Mouse (Mus musculus): ENCODE data around the gene Tmem44. TPM values are rescaled to one million over a fixed set of nuclear protein-coding genes. Genes with fewer than 3 reads are reported as not detected.

Gene Tmem44
- polyA plus RNA-seq, 1 experiment = 57.0 TPM

GRCm38 (mm10) chr16:30587494-30588327 is 37.1 kb upstream of the Tmem44 start, which contains the start of gene Lsg1:
Gene Lsg1 (minus strand): TSS chr16:30587592.
- peak within 1 kb of the TSS; percentile 69 for H3K4me3 ChIP-seq (replicated peaks; ENCODE audit: extremely low read depth, low read depth, low read length)
- DNase-seq = peak; percentile 78
- H3K4me1 ChIP-seq (ENCODE audit: control insufficient read depth, insufficient read depth, low read length) = peaks cover 4% of the 10 kb centered on the region; the same call in 1 of the 2 replicates
- WGBS = 2% methylated on average over 35 of the region's 35 CpGs
- TF ChIP-seq POLR2A (IDR thresholded peaks at IDR 0.05; ENCODE audit: borderline replicate concordance, extremely low read depth, low read depth, low read length) (peak; percentile 86; the same call in 1 of the 2 replicates), CTCF (IDR thresholded peaks at IDR 0.05; ENCODE audit: insufficient read depth, low read length) (peak; percentile 9; the same call in 1 of the 2 replicates)

DNA sequence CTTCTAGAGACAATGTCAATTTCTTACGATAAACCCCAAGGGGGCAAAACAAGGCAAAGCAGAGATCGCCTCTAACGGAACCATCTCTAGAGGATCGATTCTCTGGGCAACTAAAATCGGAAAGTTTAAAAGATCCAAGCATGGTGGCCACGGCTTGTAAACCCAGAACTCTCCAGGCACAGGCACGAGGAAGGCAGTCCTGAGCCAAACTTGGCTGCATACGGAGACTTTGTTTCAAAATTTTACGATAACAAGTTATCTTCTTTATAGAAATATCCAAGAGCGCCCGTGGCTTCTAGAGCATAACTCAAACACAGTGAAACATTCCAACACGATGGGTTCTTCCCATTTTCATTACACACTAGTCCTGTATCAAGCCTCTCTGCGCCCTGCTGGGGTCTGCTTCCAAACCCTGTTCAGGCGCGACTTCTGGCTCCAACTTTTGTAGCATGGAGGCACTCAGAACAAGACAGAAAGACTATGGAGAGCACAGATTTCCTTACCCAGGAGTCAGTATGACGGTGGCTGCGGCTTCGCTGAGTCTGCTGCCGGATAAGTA is 36.4 kb upstream of the Tmem44 start:
- 2% methylated on average over 19 of the region's 19 CpGs for WGBS
- Histone ChIP-seq H3K4me1 (ENCODE audit: control insufficient read depth, insufficient read depth, low read length) (peaks cover 4% of the 10 kb centered on the region; the same call in 1 of the 2 replicates), H3K4me3 (replicated peaks; ENCODE audit: extremely low read depth, low read depth, low read length) (peak overlapping the region; percentile 69)
- DNase-seq = no peak
- TF ChIP-seq CTCF (IDR thresholded peaks at IDR 0.05; ENCODE audit: insufficient read depth, low read length) (no peak), POLR2A (IDR thresholded peaks at IDR 0.05; ENCODE audit: borderline replicate concordance, extremely low read depth, low read depth, low read length) (no peak)

GRCm38 (mm10) chr16:30580765-30581164 is 30.1 kb upstream of the Tmem44 start:
- no peak overlapping the region for H3K4me3 ChIP-seq (replicated peaks; ENCODE audit: extremely low read depth, low read depth, low read length)
- 81% methylated on average over 5 of the region's 5 CpGs for WGBS
- no peak for TF ChIP-seq POLR2A (IDR thresholded peaks at IDR 0.05; ENCODE audit: borderline replicate concordance, extremely low read depth, low read depth, low read length)
- TF ChIP-seq CTCF (IDR thresholded peaks at IDR 0.05; ENCODE audit: insufficient read depth, low read length) = no peak

DNA sequence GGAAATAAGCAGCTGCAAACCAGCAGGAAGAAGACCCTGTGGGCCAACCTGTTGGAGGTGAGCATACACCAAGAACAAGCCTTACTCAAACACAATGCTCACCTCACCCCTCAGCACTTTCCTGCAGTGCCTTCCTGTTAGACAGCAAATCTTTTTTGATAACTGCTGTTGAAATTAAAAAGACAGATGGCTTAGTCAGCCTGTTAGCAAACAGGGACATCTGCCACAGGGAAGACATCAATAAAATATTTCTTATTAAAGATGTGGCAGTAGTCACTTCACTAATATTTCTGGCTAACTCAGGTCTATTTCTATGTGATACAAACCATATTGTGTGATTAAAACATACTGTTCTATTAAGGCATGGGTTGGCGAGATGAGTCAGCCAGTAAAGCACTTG is 25.8 kb upstream of the Tmem44 start:
- Histone ChIP-seq H3K4me1 (ENCODE audit: control insufficient read depth, insufficient read depth, low read length) (no peaks in the 10 kb centered on the region), H3K4me3 (replicated peaks; ENCODE audit: extremely low read depth, low read depth, low read length) (no peak overlapping the region)
- no peak for TF ChIP-seq POLR2A (IDR thresholded peaks at IDR 0.05; ENCODE audit: borderline replicate concordance, extremely low read depth, low read depth, low read length)
- TF ChIP-seq CTCF (IDR thresholded peaks at IDR 0.05; ENCODE audit: insufficient read depth, low read length) = no peak
- 89% methylated on average over 1 of the region's 1 CpGs for WGBS
- DNase-seq = no peak

More at GRCm38 (mm10) chr16:30580765-30581164, 30.1 kb upstream of the Tmem44 start:
- no peak for DNase-seq
- H3K4me1 ChIP-seq (ENCODE audit: control insufficient read depth, insufficient read depth, low read length) = no peaks in the 10 kb centered on the region

GRCm38 (mm10) chr16:30575815-30576214 is 25.2 kb upstream of the Tmem44 start:
- no peak for DNase-seq
- TF ChIP-seq POLR2A (IDR thresholded peaks at IDR 0.05; ENCODE audit: borderline replicate concordance, extremely low read depth, low read depth, low read length) (no peak), CTCF (IDR thresholded peaks at IDR 0.05; ENCODE audit: insufficient read depth, low read length) (no peak)
- no peaks in the 10 kb centered on the region for H3K4me1 ChIP-seq (ENCODE audit: control insufficient read depth, insufficient read depth, low read length)
- H3K4me3 ChIP-seq (replicated peaks; ENCODE audit: extremely low read depth, low read depth, low read length) = no peak overlapping the region
- 81% methylated on average over 7 of the region's 7 CpGs for WGBS

DNA sequence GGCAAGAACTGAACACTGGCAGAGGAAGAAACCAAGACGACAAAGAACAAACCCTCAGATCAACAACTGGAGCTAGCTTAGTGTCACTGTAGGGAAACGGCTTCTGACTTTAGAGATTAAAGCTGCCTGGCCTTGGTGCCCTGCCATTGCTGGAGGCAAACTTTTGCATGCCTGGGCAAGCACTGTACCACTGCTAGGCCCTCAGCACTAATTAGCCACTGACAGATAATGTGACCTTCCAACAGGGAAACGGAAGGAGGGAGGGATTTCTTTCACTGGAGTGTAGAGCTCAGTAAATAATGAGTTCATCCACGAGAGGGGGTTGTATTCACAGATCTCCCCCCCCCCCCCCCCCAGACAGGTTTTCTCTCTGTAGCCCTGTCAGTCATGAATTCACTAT is 21.6 kb upstream of the Tmem44 start:
- Histone ChIP-seq H3K4me1 (ENCODE audit: control insufficient read depth, insufficient read depth, low read length) (no peaks in the 10 kb centered on the region), H3K4me3 (replicated peaks; ENCODE audit: extremely low read depth, low read depth, low read length) (no peak overlapping the region)
- TF ChIP-seq CTCF (IDR thresholded peaks at IDR 0.05; ENCODE audit: insufficient read depth, low read length) = no peak
- no peak for TF ChIP-seq POLR2A (IDR thresholded peaks at IDR 0.05; ENCODE audit: borderline replicate concordance, extremely low read depth, low read depth, low read length)
- 68% methylated on average over 4 of the region's 4 CpGs for WGBS
- no peak for DNase-seq

DNA sequence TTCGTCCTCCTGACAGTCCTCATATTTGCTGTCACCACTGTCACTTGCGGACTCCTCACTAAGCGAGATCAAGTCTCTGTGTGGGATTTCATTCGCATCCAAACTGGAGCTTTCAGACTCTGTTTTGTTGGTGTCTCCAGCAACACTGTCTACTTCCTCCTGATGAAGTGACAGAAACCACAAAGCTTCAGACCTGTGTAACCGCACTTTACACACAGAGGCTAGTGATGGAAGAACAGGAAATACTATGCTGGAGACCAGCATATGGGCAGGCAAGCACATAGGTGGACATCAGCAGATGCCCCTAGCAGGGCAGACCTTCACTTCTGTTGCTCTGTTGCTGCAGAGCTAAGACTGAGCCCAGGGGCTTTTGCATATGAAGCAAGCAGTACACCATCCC is 20.7 kb upstream of the Tmem44 start:
- H3K4me1 ChIP-seq (ENCODE audit: control insufficient read depth, insufficient read depth, low read length) = no peaks in the 10 kb centered on the region
- WGBS = 92% methylated on average over 5 of the region's 5 CpGs
- TF ChIP-seq POLR2A (IDR thresholded peaks at IDR 0.05; ENCODE audit: borderline replicate concordance, extremely low read depth, low read depth, low read length) = no peak
- no peak for TF ChIP-seq CTCF (IDR thresholded peaks at IDR 0.05; ENCODE audit: insufficient read depth, low read length)
- H3K4me3 ChIP-seq (replicated peaks; ENCODE audit: extremely low read depth, low read depth, low read length) = no peak overlapping the region
- DNase-seq = no peak

DNA sequence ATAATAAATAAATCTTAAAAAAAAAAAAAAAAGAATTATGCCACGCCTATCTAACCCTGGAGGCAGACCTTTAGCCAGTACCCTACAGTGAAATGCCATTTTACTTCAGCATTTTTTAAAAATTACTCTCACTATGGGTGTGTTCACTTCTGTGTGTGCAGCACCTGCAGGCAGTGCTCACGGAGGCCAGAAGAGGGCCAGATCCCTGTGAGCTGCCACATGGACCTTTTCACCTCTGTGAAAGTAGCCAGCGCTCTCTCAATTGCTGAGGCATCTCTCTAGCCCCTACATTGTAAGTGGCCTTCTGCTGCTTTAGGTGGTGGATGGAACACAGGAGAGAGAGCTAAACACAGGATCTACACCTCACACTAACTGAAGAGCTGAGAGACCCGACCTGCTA is 19.5 kb upstream of the Tmem44 start:
- no peak for TF ChIP-seq CTCF (IDR thresholded peaks at IDR 0.05; ENCODE audit: insufficient read depth, low read length)
- no peak for TF ChIP-seq POLR2A (IDR thresholded peaks at IDR 0.05; ENCODE audit: borderline replicate concordance, extremely low read depth, low read depth, low read length)
- 95% methylated on average over 4 of the region's 4 CpGs for WGBS
- no peak overlapping the region for H3K4me3 ChIP-seq (replicated peaks; ENCODE audit: extremely low read depth, low read depth, low read length)
- no peaks in the 10 kb centered on the region for H3K4me1 ChIP-seq (ENCODE audit: control insufficient read depth, insufficient read depth, low read length)
- DNase-seq = no peak

- Histone ChIP-seq H3K4me1 (ENCODE audit: control insufficient read depth, insufficient read depth, low read length) (no peaks in the 10 kb centered on the region), H3K4me3 (replicated peaks; ENCODE audit: extremely low read depth, low read depth, low read length) (no peak overlapping the region)
- TF ChIP-seq POLR2A (IDR thresholded peaks at IDR 0.05; ENCODE audit: borderline replicate concordance, extremely low read depth, low read depth, low read length) (no peak), CTCF (IDR thresholded peaks at IDR 0.05; ENCODE audit: insufficient read depth, low read length) (no peak)
- WGBS = 91% methylated on average over 6 of the region's 6 CpGs
- DNase-seq = no peak
Measured at GRCm38 (mm10) chr16:30565631-30566030, 15.0 kb upstream of the Tmem44 start.

Measured in lung, adult 2 months (tissue).